ENCODE assay signal across 9 mouse cellular contexts in genomic region chr2:173183836-173184460, GRCm38 (mm10). TPM values are rescaled to one million over a fixed set of nuclear protein-coding genes. Genes with fewer than 3 reads are reported as not detected.
DNase-seq lines count a peak whose midpoint lies in the region; ATAC-seq and TF ChIP-seq lines count a peak whose summit lies in the region.
"Had no signal": no experiment of that assay in that cellular context is flagged by ENCODE, and none has a peak within 500 bp of the region (broad histone marks: within the 10 kb centered on the region; RNA-seq: fewer than 3 reads in every experiment).

No protein-coding gene starts in this region.

- no peak overlapping the region for H3K4me2 ChIP-seq in forebrain, embryonic 12.5 days
- H3K4me2 ChIP-seq in liver, embryonic 11.5 days, result no peak overlapping the region
- no peak overlapping the region for H3K4me2 ChIP-seq in neural tube, embryonic 12.5 days (replicated peaks)

- 13% methylated on average over 8 of the region's 8 CpGs for WGBS in forebrain, embryonic 12.5 days
- WGBS in liver, embryonic 11.5 days, result 9% methylated on average over 8 of the region's 8 CpGs
- 13% methylated on average over 8 of the region's 8 CpGs for WGBS in neural tube, embryonic 12.5 days

- H3K27ac ChIP-seq in layer of hippocampus, adult 2 months, result no peak overlapping the region
- H3K27ac ChIP-seq in forebrain, embryonic 12.5 days, result no peak overlapping the region
- H3K27ac ChIP-seq in liver, embryonic 11.5 days (ENCODE audit: low read depth, low read length), result no peak overlapping the region
- H3K27ac ChIP-seq in neural tube, embryonic 12.5 days, result no peak overlapping the region

- no peaks in the 10 kb centered on the region for H3K9me3 ChIP-seq in forebrain, embryonic 12.5 days
- no peaks in the 10 kb centered on the region for H3K9me3 ChIP-seq in liver, embryonic 11.5 days (ENCODE audit: control insufficient read depth, low read length)
- H3K9me3 ChIP-seq in neural tube, embryonic 12.5 days, result no peaks in the 10 kb centered on the region

- peak; percentile 24; the same call in 1 of the 2 replicates for ATAC-seq in forebrain, embryonic 12.5 days (ENCODE audit: low FRiP score)
- no peak for ATAC-seq in liver, embryonic 11.5 days (replicated peaks; ENCODE audit: low FRiP score)
- 0 out of 2 replicates have a peak, but pooled peaks have one; percentile 34 for ATAC-seq in neural tube, embryonic 12.5 days (ENCODE audit: low FRiP score, low read depth)

- TF ChIP-seq CTCF in layer of hippocampus, adult 2 months (conservative IDR thresholded peaks at IDR 0.05), result peak; percentile 90

- peaks cover 18% of the 10 kb centered on the region for H3K27me3 ChIP-seq in forebrain, embryonic 12.5 days
- H3K27me3 ChIP-seq in liver, embryonic 11.5 days (replicated peaks; ENCODE audit: control insufficient read depth, insufficient read depth, low read length), result peaks cover 7% of the 10 kb centered on the region; the same call in 1 of the 2 replicates
- peaks cover 2% of the 10 kb centered on the region; the same call in 1 of the 2 replicates for H3K27me3 ChIP-seq in neural tube, embryonic 12.5 days (replicated peaks)

- H3K36me3 ChIP-seq in forebrain, embryonic 12.5 days (replicated peaks), result no peaks in the 10 kb centered on the region
- H3K36me3 ChIP-seq in liver, embryonic 11.5 days (ENCODE audit: control insufficient read depth, insufficient read depth, low read length), result no peaks in the 10 kb centered on the region
- no peaks in the 10 kb centered on the region for H3K36me3 ChIP-seq in neural tube, embryonic 12.5 days

- H3K9ac ChIP-seq in forebrain, embryonic 12.5 days, result no peak overlapping the region
- no peak overlapping the region for H3K9ac ChIP-seq in liver, embryonic 11.5 days (ENCODE audit: low read depth, low read length)
- H3K9ac ChIP-seq in neural tube, embryonic 12.5 days, result no peak overlapping the region

- peak in 1 of 2 experiments; percentile 66 for DNase-seq in layer of hippocampus, adult 2 months (ENCODE audit: low spot score in 2 of 2)
- no peak for DNase-seq in layer of hippocampus, adult 9-11 months
- DNase-seq in adrenal gland, adult 18-20 months (ENCODE audit: low spot score in 2 of 2), result peak; percentile 68 to 74
- peak; percentile 68 for DNase-seq in induced T-regulatory cell, adult 2 months (ENCODE audit: low read depth)
- peak; percentile 57 for DNase-seq in liver, embryonic 11.5 days (ENCODE audit: low spot score)
- DNase-seq in thymus, postnatal 4 days, result peak; percentile 81

- H3K4me3 ChIP-seq in layer of hippocampus, adult 2 months, result no peak overlapping the region
- no peak overlapping the region for H3K4me3 ChIP-seq in forebrain, embryonic 12.5 days (replicated peaks)
- H3K4me3 ChIP-seq in liver, embryonic 11.5 days (ENCODE audit: low read depth, low read length), result no peak overlapping the region
- no peak overlapping the region for H3K4me3 ChIP-seq in neural tube, embryonic 12.5 days

- no peaks in the 10 kb centered on the region for H3K4me1 ChIP-seq in forebrain, embryonic 12.5 days
- no peaks in the 10 kb centered on the region for H3K4me1 ChIP-seq in liver, embryonic 11.5 days (replicated peaks; ENCODE audit: control insufficient read depth, insufficient read depth, low read length)
- H3K4me1 ChIP-seq in neural tube, embryonic 12.5 days, result no peaks in the 10 kb centered on the region

RNA-seq across cellular contexts. Expression of gene Pck1, which starts 31.1 kb away (rescaled TPM):
- not detected for total RNA-seq in layer of hippocampus, adult 2 months (2021)
- 1,000 to 10,000 TPM in 1 of 2 experiments, 100 to 1,000 TPM in 1; 776 to 1,425 TPM for total RNA-seq in adrenal gland, adult 18-20 months (2021)
- not detected in 2 replicates for polyA plus RNA-seq in forebrain, embryonic 12.5 days (2016; fragmentation: Nextera tagmentation; extraction: Ambion mirVana)
- polyA plus RNA-seq in liver, embryonic 11.5 days (2014; fragmentation: Nextera tagmentation; extraction: Ambion mirVana), result 0.17 and 0.23 TPM in 2 replicates
- polyA plus RNA-seq in neural tube, embryonic 12.5 days (2016; fragmentation: Nextera tagmentation; extraction: Ambion mirVana), result not detected in 2 replicates
- total RNA-seq: left cerebral cortex, postnatal 14 days had no signal

RNA-seq across cellular contexts. Expression of gene Zbp1, which starts 34.8 kb away (rescaled TPM):
- under 1 TPM in 1 of 2 experiments, not detected in 1; 0.28 TPM for total RNA-seq in layer of hippocampus, adult 2 months (2021)
- total RNA-seq in adrenal gland, adult 18-20 months (2021), result 1 to 10 TPM; 2.7 to 3.5 TPM
- polyA plus RNA-seq in forebrain, embryonic 12.5 days (2016; fragmentation: Nextera tagmentation; extraction: Ambion mirVana), result 0.34 TPM in 1 of 2 replicates, not detected in the other
- not detected in 2 replicates for polyA plus RNA-seq in liver, embryonic 11.5 days (2014; fragmentation: Nextera tagmentation; extraction: Ambion mirVana)
- polyA plus RNA-seq in neural tube, embryonic 12.5 days (2016; fragmentation: Nextera tagmentation; extraction: Ambion mirVana), result 0.28 and 0.32 TPM in 2 replicates
- total RNA-seq: left cerebral cortex, postnatal 14 days had no signal
